Mouse (Mus musculus): ENCODE results near the gene 1700037H04Rik. TPM values are rescaled to one million over a fixed set of nuclear protein-coding genes. Genes with fewer than 3 reads are reported as not detected.

The 1700037H04Rik gene
- polyA plus RNA-seq, 1 experiment from 2014 or later: 86.6 TPM

DNA sequence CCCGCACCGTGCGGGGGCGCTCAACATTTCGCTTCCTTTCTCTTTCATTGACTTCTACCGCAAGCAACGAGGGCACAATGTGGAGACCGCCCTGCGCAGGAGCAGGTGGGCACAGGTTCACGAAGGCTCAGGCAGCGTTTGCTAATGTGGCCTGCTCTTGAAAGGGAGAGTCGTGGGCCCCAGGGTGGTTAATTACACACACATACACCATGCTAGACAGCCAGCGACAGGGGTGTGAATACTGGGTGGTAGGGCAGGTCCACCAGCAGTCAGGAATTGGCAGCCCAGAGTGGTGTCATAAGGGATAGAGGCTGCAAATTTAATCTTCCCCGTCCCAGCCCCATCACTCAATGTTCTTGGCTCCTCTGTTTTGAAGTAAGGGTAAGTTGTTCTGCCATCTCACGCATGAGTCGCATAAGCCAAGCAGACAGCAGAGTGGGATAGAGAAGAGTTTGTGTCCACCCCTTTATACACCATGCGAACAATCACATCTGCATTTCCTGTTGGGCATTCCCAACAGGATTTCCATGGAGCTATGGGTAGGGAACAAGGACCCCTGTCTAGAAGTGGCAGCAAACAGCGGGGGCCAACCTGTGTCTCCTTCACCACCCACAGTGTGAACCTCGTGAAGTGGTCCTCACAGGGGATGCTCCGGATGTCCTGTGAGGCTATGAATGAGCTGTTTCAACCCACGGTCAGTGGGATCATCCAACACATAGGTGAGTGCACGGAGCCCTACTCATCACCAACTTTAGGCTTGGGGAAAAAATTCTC, 16.7 kb downstream of the 1700037H04Rik start:
- Histone ChIP-seq H3K4me1 (ENCODE audit: control insufficient read depth, insufficient read depth, low read depth, low read length) (no peaks in the 10 kb centered on the region), H3K4me3 (ENCODE audit: low read length) (no peak overlapping the region), H3K4me2 (ENCODE audit: low read length) (no peak overlapping the region; the same call in 1 of the 2 replicates), H3K9ac (ENCODE audit: low read depth, low read length) (no peak overlapping the region), H3K27ac (ENCODE audit: low read depth, low read length) (no peak overlapping the region), H3K27me3 (replicated peaks; ENCODE audit: control insufficient read depth, insufficient read depth, low read length) (no peaks in the 10 kb centered on the region), H3K36me3 (ENCODE audit: control insufficient read depth, insufficient read depth, low read length) (peaks cover 27% of the 10 kb centered on the region), H3K9me3 (ENCODE audit: control insufficient read depth, low read length) (no peaks in the 10 kb centered on the region)
- ATAC-seq: no peak
- WGBS: 68% methylated on average over 22 of the region's 22 CpGs

DNA sequence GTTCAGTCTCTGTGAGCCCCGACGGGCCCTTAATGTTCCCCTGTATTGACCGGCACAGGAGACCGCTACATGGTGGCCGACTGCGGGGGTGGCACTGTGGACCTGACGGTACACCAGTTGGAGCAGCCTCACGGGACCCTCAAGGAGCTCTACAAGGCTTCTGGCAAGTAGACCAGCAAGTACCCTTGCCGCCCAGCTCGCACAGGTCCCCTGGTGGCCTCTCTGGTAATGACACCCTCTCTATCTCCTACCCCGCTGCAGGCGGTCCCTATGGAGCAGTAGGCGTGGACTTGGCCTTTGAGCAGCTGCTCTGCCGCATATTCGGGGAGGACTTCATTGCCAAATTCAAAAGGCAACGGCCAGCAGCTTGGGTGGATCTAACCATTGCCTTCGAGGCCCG, 17.3 kb downstream of the 1700037H04Rik start:
- H3K4me3 ChIP-seq (ENCODE audit: low read length): no peak overlapping the region
- H3K27me3 ChIP-seq (replicated peaks; ENCODE audit: control insufficient read depth, insufficient read depth, low read length): no peaks in the 10 kb centered on the region
- peaks cover 21% of the 10 kb centered on the region for H3K36me3 ChIP-seq (ENCODE audit: control insufficient read depth, insufficient read depth, low read length)
- ATAC-seq: no peak
- no peaks in the 10 kb centered on the region for H3K4me1 ChIP-seq (ENCODE audit: control insufficient read depth, insufficient read depth, low read depth, low read length)
- H3K27ac ChIP-seq (ENCODE audit: low read depth, low read length): no peak overlapping the region
- no peak overlapping the region; the same call in 1 of the 2 replicates for H3K4me2 ChIP-seq (ENCODE audit: low read length)
- WGBS: 27% methylated on average over 18 of the region's 18 CpGs
- no peaks in the 10 kb centered on the region for H3K9me3 ChIP-seq (ENCODE audit: control insufficient read depth, low read length)
- H3K9ac ChIP-seq (ENCODE audit: low read depth, low read length): no peak overlapping the region

DNA sequence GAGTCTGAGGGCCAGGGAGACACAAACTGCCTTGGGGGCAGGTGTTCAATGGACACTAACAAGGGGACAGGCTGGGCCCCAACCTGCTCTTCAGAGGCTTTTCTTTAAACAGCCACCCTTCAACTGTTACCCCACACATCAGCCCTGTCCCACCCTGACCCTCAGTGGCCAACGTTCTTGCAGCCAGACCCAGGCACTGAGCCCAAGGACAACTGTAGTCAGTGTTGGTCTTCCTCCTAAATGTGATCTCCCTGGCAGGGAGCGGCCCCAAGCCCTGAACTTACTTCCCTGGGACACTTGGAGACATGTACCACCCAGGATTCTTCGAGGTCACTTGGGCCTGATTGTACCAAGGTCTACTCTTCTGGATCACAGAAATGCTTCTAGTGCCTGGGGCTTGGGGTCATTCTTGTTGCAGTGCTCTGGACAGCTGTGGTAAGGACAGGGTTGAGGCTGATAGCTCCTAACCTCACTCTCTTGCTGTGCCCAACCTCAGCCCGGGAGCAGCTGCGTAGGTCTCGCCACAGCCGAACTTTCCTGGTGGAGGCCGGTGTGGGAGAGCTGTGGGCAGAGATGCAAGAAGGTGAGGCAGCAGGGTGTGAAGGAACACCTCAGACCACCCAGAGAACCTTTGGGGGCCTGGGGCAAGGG, 18.4 kb downstream of the 1700037H04Rik start:
- H3K4me1 ChIP-seq (ENCODE audit: control insufficient read depth, insufficient read depth, low read depth, low read length): no peaks in the 10 kb centered on the region
- H3K9ac ChIP-seq (ENCODE audit: low read depth, low read length): no peak overlapping the region; the same call in 1 of the 2 replicates
- no peaks in the 10 kb centered on the region for H3K9me3 ChIP-seq (ENCODE audit: control insufficient read depth, low read length)
- H3K27ac ChIP-seq (ENCODE audit: low read depth, low read length): no peak overlapping the region
- 92% methylated on average over 8 of the region's 8 CpGs for WGBS
- H3K4me3 ChIP-seq (ENCODE audit: low read length): no peak overlapping the region
- no peaks in the 10 kb centered on the region for H3K27me3 ChIP-seq (replicated peaks; ENCODE audit: control insufficient read depth, insufficient read depth, low read length)
- ATAC-seq: no peak
- H3K36me3 ChIP-seq (ENCODE audit: control insufficient read depth, insufficient read depth, low read length): peaks cover 14% of the 10 kb centered on the region
- no peak overlapping the region for H3K4me2 ChIP-seq (ENCODE audit: low read length)

DNA sequence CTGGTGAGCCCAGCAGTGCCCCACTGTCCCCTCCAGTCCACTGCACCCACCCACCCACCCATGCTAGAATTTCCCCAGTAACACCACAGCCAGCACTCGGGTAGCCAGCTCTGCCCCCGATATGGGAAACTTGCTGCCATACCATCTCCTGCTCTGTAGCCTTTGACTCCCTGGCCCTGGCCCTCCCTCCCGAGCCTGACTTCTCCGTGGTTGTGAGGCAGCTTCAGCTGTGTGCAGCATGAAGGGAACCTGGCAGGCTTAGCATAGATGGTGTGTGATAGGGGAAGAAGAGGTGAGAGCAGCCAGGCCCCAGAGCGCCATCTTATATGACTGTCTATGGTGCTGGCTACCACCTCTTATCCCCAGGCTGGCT, 19.4 kb downstream of the 1700037H04Rik start:
- H3K9me3 ChIP-seq (ENCODE audit: control insufficient read depth, low read length): no peaks in the 10 kb centered on the region
- no peaks in the 10 kb centered on the region for H3K4me1 ChIP-seq (ENCODE audit: control insufficient read depth, insufficient read depth, low read depth, low read length)
- no peaks in the 10 kb centered on the region for H3K27me3 ChIP-seq (replicated peaks; ENCODE audit: control insufficient read depth, insufficient read depth, low read length)
- no peak overlapping the region for H3K4me2 ChIP-seq (ENCODE audit: low read length)
- WGBS: 69% methylated on average over 5 of the region's 5 CpGs
- no peak for ATAC-seq
- H3K4me3 ChIP-seq (ENCODE audit: low read length): no peak overlapping the region
- peaks cover 14% of the 10 kb centered on the region for H3K36me3 ChIP-seq (ENCODE audit: control insufficient read depth, insufficient read depth, low read length)
- H3K27ac ChIP-seq (ENCODE audit: low read depth, low read length): no peak overlapping the region
- H3K9ac ChIP-seq (ENCODE audit: low read depth, low read length): no peak overlapping the region

DNA sequence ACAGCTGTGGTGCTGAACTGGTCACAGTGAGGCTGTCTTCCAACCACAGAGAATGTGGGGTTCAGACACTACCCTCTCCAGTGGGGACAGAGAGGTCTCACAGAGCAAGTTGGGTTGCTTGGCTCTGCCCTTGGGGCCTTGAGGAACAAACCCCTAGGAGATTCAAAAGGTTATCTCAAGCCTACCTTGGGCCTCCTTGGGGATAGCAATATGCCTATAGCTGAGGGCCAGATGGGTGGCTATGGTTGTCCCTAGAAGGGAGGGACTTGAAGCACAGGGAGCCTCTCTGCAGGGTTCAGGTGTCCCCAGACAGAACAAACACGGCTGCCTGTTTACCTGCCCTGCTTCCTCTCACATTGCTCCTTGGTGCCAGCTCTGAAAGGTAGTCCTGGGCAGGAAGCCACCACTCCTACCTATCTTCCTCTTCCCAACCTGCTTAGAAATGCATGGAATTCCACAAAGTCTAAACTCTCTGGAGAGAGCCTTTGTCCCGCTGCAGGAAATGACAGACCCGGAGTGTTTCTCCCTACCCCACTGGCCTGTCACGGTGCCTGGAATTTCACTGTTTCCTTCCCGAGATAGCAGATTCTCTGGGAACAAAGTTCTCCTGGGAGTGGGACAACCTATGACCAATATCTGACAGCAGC, 19.9 kb downstream of the 1700037H04Rik start:
- no peaks in the 10 kb centered on the region for H3K27me3 ChIP-seq (replicated peaks; ENCODE audit: control insufficient read depth, insufficient read depth, low read length)
- ATAC-seq: no peak
- H3K4me1 ChIP-seq (ENCODE audit: control insufficient read depth, insufficient read depth, low read depth, low read length): no peaks in the 10 kb centered on the region
- H3K36me3 ChIP-seq (ENCODE audit: control insufficient read depth, insufficient read depth, low read length): peaks cover 9% of the 10 kb centered on the region
- H3K9ac ChIP-seq (ENCODE audit: low read depth, low read length): no peak overlapping the region
- WGBS: 63% methylated on average over 5 of the region's 5 CpGs
- no peak overlapping the region for H3K4me3 ChIP-seq (ENCODE audit: low read length)
- no peaks in the 10 kb centered on the region for H3K9me3 ChIP-seq (ENCODE audit: control insufficient read depth, low read length)
- no peak overlapping the region for H3K27ac ChIP-seq (ENCODE audit: low read depth, low read length)
- H3K4me2 ChIP-seq (ENCODE audit: low read length): no peak overlapping the region

DNA sequence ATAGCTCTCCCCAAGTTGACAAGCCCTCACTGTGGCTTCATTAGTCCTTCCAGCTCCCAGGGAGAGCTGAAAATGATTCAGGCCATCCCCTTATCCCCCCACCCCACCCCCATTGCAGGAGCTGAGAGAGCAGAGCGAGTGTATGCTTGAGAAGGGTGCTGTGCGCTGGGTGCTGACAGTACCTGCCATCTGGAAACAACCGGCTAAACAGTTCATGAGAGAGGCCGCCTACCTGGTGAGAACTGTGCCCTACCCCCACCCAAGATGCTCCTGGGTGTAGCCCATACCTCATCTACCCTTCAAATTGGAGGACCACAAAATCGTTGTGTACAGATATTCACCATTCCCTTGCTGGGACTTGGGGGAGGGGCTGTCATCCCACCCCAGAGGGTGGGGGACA, 20.6 kb downstream of the 1700037H04Rik start:
- H3K4me3 ChIP-seq (ENCODE audit: low read length): no peak overlapping the region
- no peak overlapping the region for H3K4me2 ChIP-seq (ENCODE audit: low read length)
- H3K27me3 ChIP-seq (replicated peaks; ENCODE audit: control insufficient read depth, insufficient read depth, low read length): no peaks in the 10 kb centered on the region
- no peak overlapping the region for H3K27ac ChIP-seq (ENCODE audit: low read depth, low read length)
- H3K4me1 ChIP-seq (ENCODE audit: control insufficient read depth, insufficient read depth, low read depth, low read length): no peaks in the 10 kb centered on the region
- no peak for ATAC-seq
- H3K9ac ChIP-seq (ENCODE audit: low read depth, low read length): no peak overlapping the region
- H3K9me3 ChIP-seq (ENCODE audit: control insufficient read depth, low read length): no peaks in the 10 kb centered on the region
- 94% methylated on average over 5 of the region's 5 CpGs for WGBS
- peaks cover 2% of the 10 kb centered on the region; the same call in 1 of the 2 replicates for H3K36me3 ChIP-seq (ENCODE audit: control insufficient read depth, insufficient read depth, low read length)

DNA sequence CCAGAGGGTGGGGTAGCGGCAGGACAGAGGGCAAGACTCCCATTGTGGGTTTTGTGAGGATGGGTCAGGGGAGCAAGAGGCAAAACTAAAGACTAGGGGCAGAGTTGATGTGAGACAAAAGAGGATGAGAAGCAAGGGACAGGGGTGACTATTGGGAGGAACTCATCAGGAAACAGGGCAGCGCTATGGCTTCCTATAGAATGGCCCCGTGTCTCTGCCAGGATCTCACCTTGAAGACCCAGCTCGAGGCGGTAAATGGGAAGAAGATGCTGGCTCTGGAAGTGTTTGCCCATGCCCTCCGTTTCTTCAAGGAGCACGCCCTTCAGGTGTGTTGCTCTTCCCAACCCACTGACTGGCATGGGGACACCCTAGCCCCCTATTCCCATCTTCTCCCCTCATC, 21.1 kb downstream of the 1700037H04Rik start:
- no peaks in the 10 kb centered on the region for H3K4me1 ChIP-seq (ENCODE audit: control insufficient read depth, insufficient read depth, low read depth, low read length)
- no peaks in the 10 kb centered on the region for H3K9me3 ChIP-seq (ENCODE audit: control insufficient read depth, low read length)
- 0 out of 2 replicates have a peak, but pooled peaks cover 2% of the 10 kb centered on the region for H3K36me3 ChIP-seq (ENCODE audit: control insufficient read depth, insufficient read depth, low read length)
- no peak overlapping the region for H3K27ac ChIP-seq (ENCODE audit: low read depth, low read length)
- H3K27me3 ChIP-seq (replicated peaks; ENCODE audit: control insufficient read depth, insufficient read depth, low read length): no peaks in the 10 kb centered on the region
- no peak overlapping the region for H3K4me2 ChIP-seq (ENCODE audit: low read length)
- no peak overlapping the region for H3K9ac ChIP-seq (ENCODE audit: low read depth, low read length)
- WGBS: 71% methylated on average over 7 of the region's 7 CpGs
- H3K4me3 ChIP-seq (ENCODE audit: low read length): no peak overlapping the region
- no peak for ATAC-seq

DNA sequence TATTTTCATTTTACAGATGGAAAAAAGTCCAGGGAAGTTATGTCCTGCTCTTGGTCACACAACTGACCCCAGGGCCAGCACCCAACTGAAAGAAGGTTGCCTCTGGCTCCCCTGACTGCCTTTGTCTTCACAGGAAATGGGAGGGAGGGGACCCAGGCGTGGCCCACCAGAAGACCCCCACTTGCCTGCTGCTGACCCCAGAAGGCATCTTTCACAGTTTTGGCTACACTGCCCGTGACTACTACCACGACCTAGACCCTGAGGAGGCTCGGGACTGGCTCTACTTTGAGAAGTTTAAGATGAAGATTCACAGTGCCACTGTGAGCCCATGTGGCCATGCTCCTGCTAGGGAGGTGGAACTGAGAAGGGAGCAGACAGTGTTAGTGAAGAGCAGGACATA, 21.6 kb downstream of the 1700037H04Rik start:
- ATAC-seq: no peak
- Histone ChIP-seq H3K4me3 (ENCODE audit: low read length) (no peak overlapping the region), H3K4me2 (ENCODE audit: low read length) (no peak overlapping the region), H3K9me3 (ENCODE audit: control insufficient read depth, low read length) (no peaks in the 10 kb centered on the region), H3K27ac (ENCODE audit: low read depth, low read length) (no peak overlapping the region), H3K36me3 (ENCODE audit: control insufficient read depth, insufficient read depth, low read length) (no peaks in the 10 kb centered on the region), H3K9ac (ENCODE audit: low read depth, low read length) (no peak overlapping the region), H3K27me3 (replicated peaks; ENCODE audit: control insufficient read depth, insufficient read depth, low read length) (no peaks in the 10 kb centered on the region), H3K4me1 (ENCODE audit: control insufficient read depth, insufficient read depth, low read depth, low read length) (no peaks in the 10 kb centered on the region)
- WGBS: 76% methylated on average over 4 of the region's 4 CpGs

DNA sequence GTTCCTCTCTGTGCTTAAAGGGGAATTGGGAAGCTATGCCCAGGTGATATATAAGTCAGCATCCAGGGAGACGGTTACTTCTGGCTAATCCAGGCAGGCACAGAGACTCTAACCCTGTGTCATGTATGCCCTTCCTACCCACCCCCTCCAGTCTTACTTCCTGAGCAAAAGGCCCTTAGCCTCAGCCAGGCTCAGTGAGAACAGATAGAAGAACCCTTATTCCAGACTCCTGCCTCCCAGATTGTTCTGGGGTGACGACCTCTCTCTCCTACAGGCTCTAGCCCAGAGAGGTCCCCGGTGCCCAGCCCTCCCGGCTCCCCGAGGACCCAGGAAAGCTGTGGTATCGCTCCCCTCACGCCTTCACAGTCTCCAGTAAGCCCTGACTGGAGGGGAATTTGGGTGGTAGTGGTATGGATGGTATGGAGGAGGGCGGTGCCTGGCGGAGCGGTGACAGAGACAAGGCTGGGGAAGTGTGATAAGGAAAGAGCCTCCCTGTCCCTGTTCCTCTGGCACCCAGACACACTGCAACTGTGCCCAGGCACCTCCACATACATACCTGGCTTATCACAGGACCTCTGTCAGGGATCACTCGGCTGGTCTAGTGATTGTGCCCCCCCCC, 24.3 kb downstream of the 1700037H04Rik start:
- Histone ChIP-seq H3K9me3 (ENCODE audit: control insufficient read depth, low read length) (no peaks in the 10 kb centered on the region), H3K4me1 (ENCODE audit: control insufficient read depth, insufficient read depth, low read depth, low read length) (no peaks in the 10 kb centered on the region), H3K27ac (ENCODE audit: low read depth, low read length) (no peak overlapping the region), H3K27me3 (replicated peaks; ENCODE audit: control insufficient read depth, insufficient read depth, low read length) (no peaks in the 10 kb centered on the region), H3K36me3 (ENCODE audit: control insufficient read depth, insufficient read depth, low read length) (no peaks in the 10 kb centered on the region), H3K4me3 (ENCODE audit: low read length) (no peak overlapping the region), H3K4me2 (ENCODE audit: low read length) (no peak overlapping the region), H3K9ac (ENCODE audit: low read depth, low read length) (no peak overlapping the region)
- 83% methylated on average over 11 of the region's 11 CpGs for WGBS
- no peak for ATAC-seq
